Mouse (Mus musculus) adrenal gland, postnatal 36 days (tissue): ENCODE measurements around the gene Cd4. TPM values are rescaled to one million over a fixed set of nuclear protein-coding genes. Genes with fewer than 3 reads are reported as not detected.
A peak's percentile ranks its signal among the peaks of the same experiment; 100 is the strongest.

ENCODE experiments used
- DNase-seq, 2 experiments: peaks; one replicate each; pipeline ENCODE4 v3.0.0; 2021; ENCODE audit warnings: mixed read lengths in 1 of 2
- long read RNA-seq, 2 experiments: library from polyadenylated mRNA; stranded (forward); transcript quantifications; one replicate each; pipeline ENCODE4 v2.0.0; 2021; ENCODE audit warnings: borderline sequencing depth in 2 of 2
- total RNA-seq, 2 experiments: library from RNA; stranded (reverse); gene quantifications; 2 replicates each; pipeline ENCODE4 v1.2.3; 2021

Gene Cd4
- under 1 TPM; 0.30 to 0.50 TPM for total RNA-seq
- long read RNA-seq, experiment 1 = 0 reads
- long read RNA-seq, experiment 2 = 0 reads

DNA sequence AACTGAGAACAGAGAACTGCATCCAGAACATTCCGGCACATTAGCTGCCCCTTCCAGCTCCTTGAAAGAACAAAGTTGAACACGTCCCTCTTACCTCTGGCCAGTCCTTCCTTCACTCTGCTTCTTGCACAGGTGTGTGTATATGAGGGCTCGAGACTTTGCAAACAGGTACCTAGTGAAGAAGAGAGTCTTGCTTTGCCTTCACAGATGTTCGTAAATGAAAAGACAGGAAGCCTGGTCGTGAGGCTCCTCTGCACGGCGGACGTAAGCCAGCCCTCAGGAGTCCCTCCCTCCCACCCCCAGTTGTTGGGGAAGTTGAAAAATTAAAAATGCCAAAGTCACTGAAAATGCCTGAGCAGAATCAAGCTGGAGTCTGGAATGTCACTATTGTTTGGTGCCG is at the start of gene Cd4:
Gene Cd4 (minus strand): TSS at position 236 of the 400 bp plus-strand sequence.
- no peak for DNase-seq

DNA sequence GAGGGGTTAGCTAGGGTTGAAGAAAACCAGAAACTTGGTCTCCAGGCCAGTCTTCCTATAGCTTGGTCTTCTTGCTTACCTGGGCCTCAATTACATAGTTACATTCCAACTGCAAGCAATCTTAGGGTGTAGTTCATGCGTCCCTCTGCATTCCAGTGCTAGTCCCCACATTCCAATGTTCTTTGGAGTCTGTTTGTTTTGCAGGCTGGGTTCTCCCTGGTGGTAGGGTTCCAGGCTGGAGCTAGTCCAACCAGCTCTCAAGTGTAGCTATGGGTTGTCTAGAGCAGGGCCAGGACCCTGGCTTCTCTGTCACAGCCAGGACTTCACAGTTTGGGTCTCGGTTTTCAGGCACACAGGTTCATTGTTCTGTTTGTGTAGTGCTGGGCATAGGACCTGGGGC is 49.5 kb upstream of the Cd4 start:
- DNase-seq = no peak

DNA sequence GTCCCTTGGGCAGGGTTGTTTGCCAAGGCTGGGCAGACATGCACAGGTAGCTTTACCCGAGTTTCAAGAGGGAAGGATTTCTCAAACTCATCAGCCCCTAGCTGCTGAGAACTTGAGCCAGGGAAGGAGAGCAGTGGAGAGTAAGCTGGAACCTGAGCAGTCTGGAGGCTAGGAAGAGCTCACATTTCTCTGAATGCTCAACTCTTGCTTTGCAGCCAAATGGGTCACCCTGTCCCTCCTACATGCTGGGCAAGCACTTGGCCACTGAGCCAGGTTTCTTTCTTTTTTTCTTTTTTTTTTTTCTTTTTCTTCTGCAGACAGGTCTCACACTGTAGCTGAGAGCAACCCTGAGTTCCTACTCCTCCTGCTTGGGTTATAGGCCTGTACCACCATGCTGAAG is 48.7 kb upstream of the Cd4 start:
- DNase-seq = no peak

DNA sequence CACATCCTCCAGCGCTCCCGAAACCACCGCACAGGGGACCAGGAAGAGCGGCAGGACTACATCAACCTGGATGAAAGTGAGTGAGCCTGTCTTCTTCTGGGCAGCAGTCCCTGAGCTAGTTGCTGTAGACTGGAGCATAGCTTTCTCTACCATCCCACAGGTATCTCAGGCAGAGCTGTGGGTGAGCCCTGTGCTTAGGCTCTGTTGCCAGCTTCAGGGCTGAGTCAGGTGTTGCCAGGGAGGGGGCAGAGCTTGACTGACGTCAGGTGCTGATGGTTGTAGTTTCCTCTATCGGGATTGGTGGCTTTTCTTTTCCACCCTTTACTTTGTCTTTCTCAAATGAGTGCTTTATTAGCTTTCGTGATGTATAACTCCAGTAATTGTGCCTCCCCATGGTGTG is 46.6 kb upstream of the Cd4 start:
- DNase-seq = no peak

DNA sequence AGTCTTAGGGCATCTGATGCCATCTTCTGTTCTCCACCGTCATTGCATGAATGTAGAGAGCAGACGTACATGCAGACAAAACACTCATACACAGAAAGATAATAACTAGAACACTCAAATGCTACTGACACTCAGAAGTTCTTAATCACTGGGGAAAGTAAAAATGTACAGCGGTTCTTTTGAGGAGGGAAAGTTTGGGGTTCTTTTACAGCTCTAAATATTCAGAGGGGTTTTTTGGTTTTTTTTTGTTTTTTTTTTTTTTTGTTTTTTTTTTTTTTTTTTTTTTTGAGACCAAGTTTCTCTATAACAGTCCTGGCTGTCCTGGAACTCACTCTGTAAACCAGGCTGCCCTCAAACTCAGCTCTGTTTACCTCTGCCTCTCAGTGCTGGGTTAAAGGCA is 45.1 kb upstream of the Cd4 start:
- DNase-seq = no peak

DNA sequence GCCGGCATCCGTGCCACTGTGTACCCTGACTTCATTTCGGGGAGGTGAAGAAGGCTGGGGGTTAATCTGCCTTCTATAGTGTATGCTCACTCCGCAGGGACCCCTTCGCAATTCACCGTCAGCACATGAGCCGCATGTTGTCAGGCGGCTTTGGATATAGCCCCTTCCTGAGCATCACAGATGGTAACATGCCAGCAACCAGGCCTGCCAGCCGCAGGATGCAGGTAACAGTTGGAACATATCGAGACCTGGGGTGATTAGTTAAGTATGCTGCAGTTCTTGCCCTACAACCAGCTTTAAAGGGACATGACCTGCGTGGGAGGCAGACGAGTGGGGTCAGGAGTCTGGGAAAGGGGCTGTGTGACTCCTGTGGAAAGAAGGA is 44.3 kb upstream of the Cd4 start:
- DNase-seq = no peak

DNA sequence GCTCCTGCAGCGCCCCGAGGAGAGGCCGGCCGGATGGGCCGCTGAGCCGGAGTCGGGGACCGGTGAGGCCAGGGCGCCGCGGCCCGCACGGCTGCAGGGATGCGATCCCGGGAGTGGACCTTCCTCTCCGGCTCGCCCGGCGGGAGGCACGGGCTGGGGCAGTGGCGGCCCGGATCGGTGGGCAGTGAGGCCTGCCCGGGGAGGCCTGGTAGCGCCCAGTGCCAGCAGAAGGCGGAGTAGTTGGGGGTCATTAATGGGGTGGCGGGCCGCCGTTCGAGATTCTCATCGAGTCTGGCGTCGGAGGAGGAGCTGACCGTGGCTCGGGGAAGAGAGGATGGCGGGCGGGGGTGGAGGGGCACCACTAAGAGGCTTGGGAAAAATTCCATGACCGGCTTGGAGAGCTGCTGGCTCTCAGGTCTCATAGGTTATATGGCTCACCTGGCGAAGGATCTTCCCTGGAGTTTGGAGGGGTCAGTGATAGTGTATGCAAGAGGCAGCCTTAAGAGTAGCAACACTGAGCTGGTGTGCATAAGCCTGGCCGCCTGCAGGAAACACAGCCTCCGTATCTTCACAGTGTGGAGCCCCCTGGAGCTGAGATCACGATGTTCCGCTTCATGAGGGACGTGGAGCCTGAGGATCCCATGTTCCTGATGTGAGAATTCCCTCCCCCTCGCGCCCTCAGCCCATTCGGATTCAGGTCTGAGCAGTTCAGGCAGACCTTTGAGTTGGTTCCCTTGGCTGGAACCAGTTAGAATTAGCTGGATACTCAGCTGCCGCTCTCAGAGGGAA is 43.7 kb upstream of the Cd4 start:
- DNase-seq = peak; percentile 34 to 53

DNA sequence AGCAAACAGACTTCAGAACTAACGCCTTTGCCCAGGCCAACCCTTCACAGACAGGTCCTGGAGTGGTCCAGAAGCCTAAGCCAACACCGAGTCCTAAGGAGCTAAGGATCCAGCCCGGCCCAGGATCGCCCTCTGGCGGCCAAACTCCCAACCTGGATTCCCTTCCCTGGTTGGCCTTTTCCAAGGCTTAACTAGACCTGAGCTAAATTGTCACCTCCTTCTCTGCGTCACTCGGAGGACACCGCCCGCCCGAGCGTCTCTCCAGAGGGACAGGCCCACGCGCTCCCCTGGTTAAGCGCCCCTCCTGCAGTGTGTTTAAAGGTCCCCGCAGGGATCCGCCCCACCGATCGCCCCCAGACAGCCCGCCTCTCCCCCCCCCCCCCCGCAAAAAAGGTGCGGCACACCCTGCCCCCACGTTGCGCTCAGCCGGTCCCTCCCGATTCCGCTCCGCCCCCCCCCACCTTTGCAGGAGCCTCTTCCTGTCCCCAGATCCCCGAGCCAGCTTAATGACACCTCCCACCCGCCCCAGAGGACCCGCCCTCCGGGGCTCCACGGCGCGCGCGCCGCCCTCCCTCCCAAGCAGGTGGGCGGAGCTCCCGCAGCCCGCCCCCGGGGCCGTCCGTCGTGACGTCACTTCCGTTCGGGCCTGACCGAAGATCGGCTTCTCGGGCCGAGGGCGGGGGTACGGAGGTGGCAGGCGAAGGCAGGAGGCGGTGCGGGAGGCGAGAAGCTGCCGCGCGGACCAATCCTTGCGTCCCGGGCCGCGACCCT is 42.9 kb upstream of the Cd4 start, which contains the start of gene Mlf2:
Gene Mlf2 (plus strand): TSS at position 633 of the 771 bp plus-strand sequence.
- peak; percentile 99 for DNase-seq

DNA sequence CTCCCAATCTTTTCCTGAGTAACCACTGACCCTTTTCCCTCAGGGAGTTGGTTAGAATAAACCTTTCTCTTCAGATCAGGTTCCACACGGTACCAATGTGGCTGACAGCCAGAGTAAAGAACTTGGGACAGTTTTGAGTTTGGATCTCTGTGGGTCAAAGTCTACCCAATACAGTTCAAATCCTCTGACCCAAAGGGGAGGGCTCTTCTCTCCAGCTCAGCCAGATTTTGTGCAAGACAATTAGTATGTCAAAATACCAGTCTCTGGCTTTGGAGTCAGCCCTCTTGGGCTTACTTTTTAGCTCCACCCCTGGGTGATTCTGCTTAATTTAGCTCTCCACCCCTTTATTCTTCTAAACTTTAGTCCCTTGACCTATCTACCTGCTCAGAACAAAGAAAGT is 42.2 kb upstream of the Cd4 start:
- DNase-seq = peak in 1 of 2 experiments; percentile 46

DNA sequence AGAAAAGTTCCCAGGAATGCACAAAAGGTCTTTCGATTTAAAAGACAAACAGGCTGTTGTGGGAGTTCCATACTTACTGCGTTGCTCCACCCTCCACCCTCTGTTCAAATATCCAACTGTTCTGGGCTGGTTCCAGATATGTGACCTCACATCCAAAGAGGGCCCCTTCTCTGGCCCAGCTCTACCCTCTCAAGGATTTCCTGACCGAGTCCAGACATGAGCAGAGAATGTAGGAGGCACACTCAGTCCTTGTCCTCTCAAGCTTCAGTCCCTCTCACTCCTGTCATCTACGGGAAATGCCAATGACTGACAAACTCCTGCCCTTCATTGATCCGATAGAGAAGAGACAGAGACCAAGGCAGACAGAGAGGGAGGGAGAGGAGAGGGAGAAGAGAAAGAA is 37.9 kb upstream of the Cd4 start:
- DNase-seq = peak; percentile 55 to 71

DNA sequence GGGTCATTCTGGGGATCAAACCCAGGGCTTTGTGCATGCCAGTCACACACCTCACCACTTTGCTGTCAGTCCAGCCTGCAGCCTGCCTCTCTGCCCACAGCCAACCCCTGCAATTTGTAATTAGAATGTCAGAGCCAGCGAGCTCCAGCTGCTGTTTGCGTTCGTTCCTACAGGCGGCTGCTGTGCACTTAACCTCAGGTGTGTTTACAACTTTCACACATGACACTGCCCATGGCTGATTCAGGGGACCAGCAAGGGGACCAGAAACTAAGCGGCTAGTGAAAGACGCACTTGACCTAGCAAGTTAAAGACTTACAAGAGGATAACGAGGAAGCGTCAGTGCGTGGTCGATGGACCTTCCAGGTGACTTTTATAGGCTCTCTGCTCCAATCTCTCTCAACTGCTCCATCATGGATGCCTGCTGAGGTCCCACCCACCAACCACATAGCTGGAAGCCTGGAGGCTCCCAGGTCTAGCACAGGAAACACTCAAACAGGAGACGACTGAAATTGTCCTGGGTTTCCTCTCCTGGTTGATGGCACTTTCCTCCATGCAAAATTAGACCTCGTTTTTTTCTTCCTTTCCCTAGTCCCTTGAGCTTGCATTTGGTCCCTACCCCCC is 37.3 kb upstream of the Cd4 start:
- no peak for DNase-seq

DNA sequence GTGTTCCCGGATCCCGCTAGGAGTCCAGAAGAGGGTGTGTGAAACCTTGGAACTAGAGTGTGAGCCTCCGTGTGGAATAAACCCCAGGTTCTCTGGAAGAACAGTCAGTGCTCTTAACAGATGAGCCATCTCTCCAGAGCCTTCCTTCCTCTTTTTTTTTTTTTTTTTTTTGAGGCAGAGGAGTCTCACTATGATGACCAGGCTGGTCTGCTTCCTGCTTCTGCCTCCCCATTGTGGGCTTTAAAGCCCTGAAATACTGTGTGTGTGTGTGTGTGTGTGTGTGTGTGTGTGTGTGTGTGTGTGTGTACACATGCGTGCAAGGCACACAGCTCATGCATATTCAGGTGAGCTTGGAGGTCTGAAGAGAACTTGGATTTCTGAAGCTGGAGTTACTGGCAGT is 33.5 kb upstream of the Cd4 start:
- DNase-seq = no peak

DNA sequence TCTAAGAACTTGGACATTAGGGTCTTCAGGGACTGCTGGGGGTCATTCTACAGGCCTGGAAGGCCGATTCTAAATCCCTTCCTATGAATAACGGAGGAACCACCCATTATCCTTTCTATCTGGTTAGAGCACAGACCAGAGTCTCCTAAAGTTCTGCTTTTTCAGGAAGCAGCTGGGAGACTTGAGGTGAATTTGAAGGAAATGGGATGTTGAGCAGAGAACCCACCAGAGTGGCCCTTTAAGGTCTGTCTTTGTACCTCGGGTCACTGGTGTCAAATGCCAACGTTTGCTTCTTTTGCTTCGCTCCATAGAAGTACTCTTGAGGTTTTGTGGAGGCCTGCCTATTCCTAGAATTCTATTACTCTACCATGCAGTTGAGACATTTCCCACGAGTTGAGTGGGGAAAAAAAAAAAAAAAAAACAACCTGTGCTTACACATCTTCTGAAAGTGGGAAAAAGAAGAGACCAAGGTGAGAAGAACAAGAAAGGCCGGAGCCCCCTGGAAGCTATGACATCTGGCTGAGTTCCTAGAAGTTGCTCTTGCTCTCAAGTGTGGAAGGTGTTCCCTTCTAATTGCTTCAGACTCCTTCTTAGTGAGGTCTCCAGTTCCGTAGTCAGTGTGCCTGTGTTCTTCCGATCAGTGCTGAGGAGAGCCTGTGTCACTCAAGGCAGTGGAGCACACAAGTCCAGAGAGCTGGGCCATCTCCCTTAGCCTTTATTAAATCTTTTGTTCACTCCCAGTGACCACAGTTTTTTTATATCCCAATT is 32.5 kb upstream of the Cd4 start:
- DNase-seq = no peak

DNA sequence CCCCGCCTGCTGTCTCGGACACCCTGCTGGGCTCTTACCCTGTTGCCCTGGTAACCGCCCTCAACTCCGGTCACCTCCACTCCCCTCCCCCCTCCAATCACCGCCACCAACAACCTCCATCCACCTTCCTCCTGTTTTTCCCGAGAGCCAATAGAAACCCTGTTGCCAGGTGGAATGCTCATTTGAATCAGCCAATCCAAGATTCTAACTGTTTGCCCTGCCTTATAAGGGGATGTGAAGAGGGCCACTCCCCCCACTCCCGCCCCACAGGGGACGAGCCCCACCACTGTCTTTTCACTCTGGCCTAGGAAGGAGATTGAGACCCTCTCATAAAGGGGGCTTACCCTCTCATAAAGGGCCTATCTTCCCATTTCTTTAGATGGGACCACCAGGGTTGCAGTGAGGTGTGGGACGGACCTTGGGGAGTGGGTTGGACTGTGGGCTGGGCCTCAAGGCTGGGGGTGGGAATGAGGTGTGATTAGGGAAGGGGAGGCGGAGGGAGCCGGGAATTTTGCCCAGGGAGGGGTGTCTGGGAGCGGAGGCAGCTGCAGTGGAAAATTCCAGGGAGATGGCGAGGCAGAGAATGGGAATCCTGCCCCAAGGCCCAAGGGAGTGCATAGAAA is 31.8 kb upstream of the Cd4 start, which contains the start of gene Ptms:
Gene Ptms (minus strand): TSS at position 409 of the 623 bp plus-strand sequence.
- peak; percentile 95 to 97 for DNase-seq

DNA sequence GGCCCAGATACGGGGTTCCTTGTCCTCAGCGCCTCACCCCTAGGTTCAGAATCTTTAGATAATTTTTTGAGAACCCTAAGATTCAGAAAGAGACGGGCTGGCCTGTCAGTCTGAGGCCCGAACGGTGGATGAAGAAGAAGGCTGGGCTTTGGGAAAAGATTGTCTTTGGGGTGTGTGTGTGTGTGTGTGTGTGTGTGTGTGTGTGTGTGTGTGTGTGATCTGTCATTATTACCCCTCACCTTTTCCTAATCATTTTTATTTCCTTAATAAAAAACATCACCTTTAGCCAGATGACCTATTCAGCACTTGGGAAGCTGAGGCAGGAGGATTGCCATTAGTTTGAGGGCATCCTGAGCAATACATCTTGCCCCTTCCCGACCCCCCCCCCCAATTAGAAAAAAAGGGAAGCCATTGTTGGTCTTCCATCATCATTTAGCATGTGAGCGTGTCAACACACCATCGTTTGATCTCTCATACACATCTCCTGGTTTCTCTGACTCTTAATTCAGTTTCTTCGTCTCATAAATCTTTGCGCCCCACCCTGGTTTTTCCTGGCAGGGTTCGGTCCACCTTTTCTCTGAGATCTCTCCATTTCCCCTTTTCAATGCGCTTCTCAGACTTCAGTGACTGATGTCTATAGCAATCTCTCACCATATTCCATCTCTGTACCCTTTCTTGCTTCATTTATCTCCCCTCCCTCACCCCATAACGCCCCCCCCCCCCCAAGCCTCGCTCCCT is 31.0 kb upstream of the Cd4 start:
- no peak for DNase-seq

DNA sequence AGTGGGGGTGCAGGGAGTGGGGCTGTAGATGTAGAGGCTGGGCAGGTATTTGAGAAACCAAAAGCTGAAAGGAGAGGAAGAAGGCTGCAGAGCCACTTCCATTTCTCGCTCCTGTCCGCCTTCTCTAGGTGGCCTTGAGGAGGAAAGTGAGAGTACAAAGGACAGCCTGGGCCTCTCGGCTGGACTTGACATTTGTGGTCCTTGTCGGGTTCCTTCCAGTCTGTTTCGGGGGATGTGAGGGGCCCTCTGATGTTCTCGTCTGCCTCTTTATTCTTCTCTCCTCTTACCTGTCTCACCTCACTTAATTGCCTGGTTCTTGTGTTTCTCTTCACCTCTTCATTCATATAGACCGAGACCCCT is 30.3 kb upstream of the Cd4 start:
- no peak for DNase-seq

DNA sequence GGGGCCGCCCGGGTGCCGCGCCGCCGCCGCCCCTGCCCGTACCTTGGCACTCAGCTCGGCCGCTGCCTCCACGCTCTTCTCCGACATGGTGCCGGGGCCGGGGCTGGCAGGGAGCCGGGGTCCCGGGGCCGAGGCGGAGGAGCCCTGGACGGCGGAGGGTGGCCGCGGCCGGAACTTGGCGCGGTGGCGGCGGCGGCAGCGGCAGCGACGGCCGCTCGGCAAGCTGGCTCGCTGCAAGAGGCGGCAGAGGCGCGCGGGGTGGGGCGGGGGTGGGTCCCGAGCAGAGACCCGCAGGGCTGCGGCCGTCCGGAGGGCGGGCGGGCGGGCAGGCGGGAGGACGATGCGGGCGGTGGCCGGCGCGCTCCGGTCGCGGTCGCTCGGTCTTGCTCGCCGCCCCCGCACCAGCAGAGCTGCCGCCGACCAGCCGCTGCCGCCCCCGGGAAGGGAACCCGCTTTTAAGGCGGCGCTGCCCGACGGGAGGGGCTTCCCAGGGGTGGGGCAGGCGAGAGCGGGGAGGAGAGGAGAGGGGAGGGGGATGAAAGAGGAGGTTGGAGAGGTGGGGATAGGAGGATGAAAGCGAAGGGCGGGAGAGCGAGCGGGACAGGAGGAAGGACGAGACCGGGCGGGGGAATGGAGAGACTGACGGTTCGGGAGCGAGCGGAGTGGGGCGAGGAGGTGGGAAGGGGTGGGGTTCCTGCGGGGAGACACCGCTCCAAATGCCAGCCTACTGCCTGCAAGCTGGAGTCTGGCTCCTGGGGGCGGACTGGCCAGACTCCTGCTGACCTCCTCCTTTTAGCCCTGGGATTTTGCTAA is 29.7 kb upstream of the Cd4 start:
- peak; percentile 97 for DNase-seq

DNA sequence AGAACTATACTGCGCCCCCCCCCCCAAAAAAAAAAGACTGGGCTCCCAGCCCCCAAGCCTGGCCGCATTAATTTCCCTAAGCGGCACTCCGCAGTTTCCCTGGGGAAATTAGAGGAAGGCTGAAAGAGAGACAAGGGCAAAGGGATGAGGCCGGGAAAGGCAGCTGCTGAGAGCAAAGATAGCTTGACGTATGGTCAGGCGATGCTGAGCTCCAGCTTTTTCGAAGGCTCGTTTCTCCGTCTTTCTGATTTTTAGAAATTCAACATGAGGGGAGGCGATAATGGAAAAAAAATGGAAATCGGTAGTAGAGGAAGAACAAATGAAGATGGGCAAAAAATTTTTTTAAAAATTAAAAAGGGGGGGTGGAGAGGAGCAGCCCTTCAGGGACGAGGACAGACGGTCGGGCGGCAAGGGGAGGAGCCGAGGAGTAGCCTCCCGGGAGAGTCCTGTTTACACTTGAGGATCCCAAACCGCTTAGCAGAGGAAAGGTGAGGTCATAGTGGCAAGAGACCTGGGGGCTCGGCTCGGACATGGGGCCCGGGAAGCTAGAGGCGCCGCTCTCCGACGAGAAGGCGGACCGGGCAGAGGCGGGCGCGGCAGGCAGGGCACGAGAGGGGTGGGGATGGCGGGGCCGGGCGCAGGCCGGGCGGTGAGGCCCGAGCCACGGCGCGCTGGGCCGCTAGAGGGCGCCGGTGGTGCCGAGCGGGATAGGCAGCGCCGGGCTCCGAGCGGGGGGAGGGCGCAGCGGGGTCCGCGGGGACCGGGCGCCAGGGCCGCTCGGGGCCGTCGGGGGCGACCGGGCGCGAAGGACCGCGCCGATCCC is 28.9 kb upstream of the Cd4 start:
- DNase-seq = peak; percentile 94 to 98
